Mouse (Mus musculus) stomach, embryonic 16.5 days (tissue): ENCODE data around the gene Pnkp. TPM values are rescaled to one million over a fixed set of nuclear protein-coding genes. Genes with fewer than 3 reads are reported as not detected.
A peak's percentile ranks its signal among the peaks of the same experiment; 100 is the strongest.

Experiments
- ATAC-seq: fragments of 200-750 bp; cut with Nextera tagmentation; 2 replicates; pipeline ENCODE4 v1.8.0; 2017; ENCODE audit warnings: moderate number of reproducible peaks, moderate TSS enrichment; ENCODE audit not compliant: insufficient read depth, low FRiP score
- H3K27ac ChIP-seq: fragments of 300-500 bp; sonication (generic); 2 replicates; pipeline ENCODE4 v1.5.1; 2014; ENCODE audit warnings: low read length
- H3K27me3 ChIP-seq: fragments of 300-500 bp; sonication (generic); 2 replicates; pipeline ENCODE4 v1.6.1; 2014; ENCODE audit warnings: low read length, control low read depth, mixed read lengths; ENCODE audit not compliant: control insufficient read depth, insufficient read depth
- H3K36me3 ChIP-seq: fragments of 300-500 bp; sonication (generic); 2 replicates; pipeline ENCODE4 v1.6.1; 2014; ENCODE audit warnings: low read length; ENCODE audit not compliant: control insufficient read depth, insufficient read depth
- H3K4me1 ChIP-seq: fragments of 300-500 bp; sonication (generic); 2 replicates; pipeline ENCODE4 v1.6.1; 2014; ENCODE audit warnings: low read length, control low read depth, mixed read lengths; ENCODE audit not compliant: control insufficient read depth, insufficient read depth
- H3K4me2 ChIP-seq: fragments of 300-500 bp; sonication (generic); 2 replicates; pipeline ENCODE4 v1.6.1; 2014; ENCODE audit warnings: low read depth, low read length, mixed read lengths
- H3K4me3 ChIP-seq: fragments of 300-500 bp; sonication (generic); replicated peaks from 2 replicates; pipeline ENCODE4 v1.5.1; 2014; ENCODE audit warnings: mild to moderate bottlenecking, low read length
- H3K9ac ChIP-seq: fragments of 300-500 bp; sonication (generic); 2 replicates; pipeline ENCODE4 v1.6.1; 2014; ENCODE audit warnings: low read length
- H3K9me3 ChIP-seq: fragments of 300-500 bp; sonication (generic); replicated peaks from 2 replicates; pipeline ENCODE4 v1.6.1; 2016; ENCODE audit warnings: low read length, control low read depth; ENCODE audit not compliant: control insufficient read depth
- WGBS: fragments of 180-500 bp; shearing (Covaris S2); extraction: QIAGEN DNeasy Blood & Tissue Kit; methylation state at CpG from one replicate; pipeline ENCODE4 v1.1.7; 2014; 5-methylcytosine and 5-hydroxymethylcytosine counted together
- polyA plus RNA-seq: library from polyadenylated mRNA; unstranded; fragments of >200 nt; fragmentation: Nextera tagmentation; extraction: Ambion mirVana; gene quantifications from 2 replicates; pipeline ENCODE4 v1.2.1, GENCODE M21; 2015

The Pnkp gene
- polyA plus RNA-seq = 32.6 and 34.8 TPM in 2 replicates

DNA sequence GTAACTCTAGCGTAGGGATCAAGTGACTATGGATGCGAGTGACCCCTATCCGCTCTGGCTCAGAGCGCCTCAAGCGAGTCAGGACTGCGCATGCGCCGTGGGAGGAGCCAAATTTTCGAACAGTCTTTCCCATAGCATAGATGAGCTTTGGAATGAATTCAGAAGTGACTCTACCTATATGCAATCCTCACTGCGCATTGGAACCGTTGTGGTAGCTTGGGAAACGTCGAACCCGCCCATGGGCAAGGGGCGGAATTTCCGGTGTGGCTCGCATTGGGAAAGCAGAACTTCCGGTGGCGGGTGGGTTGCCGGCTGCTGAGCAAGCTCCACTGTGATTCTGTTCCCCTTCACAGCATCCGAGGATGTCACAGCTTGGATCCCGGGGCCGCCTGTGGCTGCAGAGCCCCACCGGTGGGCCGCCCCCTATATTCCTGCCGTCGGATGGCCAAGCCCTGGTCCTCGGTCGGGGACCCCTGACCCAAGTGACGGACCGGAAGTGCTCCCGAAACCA lies at the start of gene Pnkp:
Gene Pnkp (plus strand): TSS at position 98 of the 511 bp plus-strand sequence.
- peaks cover 2% of the 10 kb centered on the region; the same call in 1 of the 2 replicates for H3K36me3 ChIP-seq
- under 1% methylated on average over 32 of the region's 32 CpGs for WGBS
- peaks cover 48% of the 10 kb centered on the region for H3K4me1 ChIP-seq
- peak within 1 kb of the TSS; percentile 95 for H3K9ac ChIP-seq
- no peaks in the 10 kb centered on the region for H3K27me3 ChIP-seq
- peak; percentile 41; the same call in 1 of the 2 replicates for ATAC-seq
- H3K4me3 ChIP-seq = peak within 1 kb of the TSS; percentile 84
- peak within 1 kb of the TSS; percentile 92 for H3K4me2 ChIP-seq
- H3K9me3 ChIP-seq = no peaks in the 10 kb centered on the region
- H3K27ac ChIP-seq = peak within 1 kb of the TSS; percentile 95

DNA sequence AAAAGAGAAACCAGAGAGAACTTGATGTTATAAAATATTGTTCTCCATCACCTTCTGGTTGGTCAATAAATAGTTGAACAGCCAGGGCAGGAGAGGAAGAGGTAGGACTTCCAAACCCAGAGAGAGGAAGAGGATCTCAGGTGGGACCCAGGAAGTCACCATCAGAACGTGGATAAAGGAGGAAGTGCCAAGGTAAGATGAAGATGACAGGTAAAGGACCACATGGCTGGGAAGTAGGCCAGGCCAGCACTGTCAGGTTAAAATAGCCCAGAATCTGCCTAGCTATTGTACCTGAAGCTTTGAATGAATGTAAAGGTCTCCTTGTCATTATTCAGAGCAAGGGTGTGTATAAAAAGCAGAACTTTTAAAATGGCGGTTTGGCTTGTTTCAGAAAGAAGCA lies 48.0 kb upstream of the Pnkp start:
- Histone ChIP-seq H3K4me2 (no peak overlapping the region), H3K27ac (no peak overlapping the region), H3K9ac (no peak overlapping the region), H3K4me1 (no peaks in the 10 kb centered on the region), H3K9me3 (no peaks in the 10 kb centered on the region), H3K4me3 (no peak overlapping the region), H3K36me3 (0 out of 2 replicates have a peak, but pooled peaks cover 3% of the 10 kb centered on the region), H3K27me3 (no peaks in the 10 kb centered on the region)
- ATAC-seq = no peak
- 73% methylated on average over 2 of the region's 2 CpGs for WGBS

DNA sequence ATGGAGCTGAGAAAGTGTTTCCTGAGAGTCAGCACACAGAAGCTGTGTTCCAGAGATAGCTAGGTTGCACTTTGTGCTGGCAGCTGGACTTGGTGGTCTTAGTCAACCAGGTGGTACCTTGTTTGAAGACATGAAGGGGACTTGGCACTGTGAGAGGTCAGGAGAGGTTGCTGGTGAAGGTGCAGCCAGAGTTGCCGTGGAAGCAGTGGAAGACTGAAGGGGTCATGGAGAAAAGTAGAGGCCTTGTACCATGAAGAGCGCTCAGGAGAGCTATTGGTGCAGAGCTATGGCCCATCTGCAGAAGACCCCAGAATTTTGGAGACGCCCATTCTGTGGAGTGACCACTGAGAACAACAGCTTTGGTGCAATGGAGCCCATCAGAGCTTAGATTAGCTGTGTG lies 47.5 kb upstream of the Pnkp start:
- Histone ChIP-seq H3K27ac (no peak overlapping the region), H3K4me2 (no peak overlapping the region), H3K4me1 (no peaks in the 10 kb centered on the region), H3K9ac (no peak overlapping the region), H3K36me3 (0 out of 2 replicates have a peak, but pooled peaks cover 3% of the 10 kb centered on the region), H3K4me3 (no peak overlapping the region), H3K9me3 (no peaks in the 10 kb centered on the region), H3K27me3 (no peaks in the 10 kb centered on the region)
- ATAC-seq = no peak
- 95% methylated on average over 3 of the region's 3 CpGs for WGBS

DNA sequence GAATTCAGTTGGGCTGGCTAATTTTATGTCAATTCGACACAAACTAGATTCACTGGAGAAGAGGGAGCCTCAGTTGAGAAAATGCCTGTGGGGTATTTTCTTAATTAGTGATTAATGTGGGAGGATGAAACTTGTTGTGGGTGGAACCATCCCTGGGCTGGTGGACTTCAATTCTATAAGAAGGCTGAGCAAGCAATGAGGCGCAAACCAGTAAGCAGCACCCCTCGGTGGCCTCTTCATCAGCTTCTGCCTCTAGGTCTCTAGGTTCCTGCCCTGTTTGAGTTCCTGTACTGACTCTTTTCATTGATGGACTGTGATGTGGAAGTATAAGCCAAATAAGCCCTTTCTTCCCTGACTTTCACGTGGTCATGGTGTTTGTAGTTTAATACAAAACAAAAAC lies 46.6 kb upstream of the Pnkp start:
- Histone ChIP-seq H3K9ac (no peak overlapping the region), H3K4me1 (0 out of 2 replicates have a peak, but pooled peaks cover 5% of the 10 kb centered on the region), H3K27me3 (no peaks in the 10 kb centered on the region), H3K4me3 (no peak overlapping the region), H3K27ac (no peak overlapping the region), H3K9me3 (no peaks in the 10 kb centered on the region), H3K36me3 (0 out of 2 replicates have a peak, but pooled peaks cover 3% of the 10 kb centered on the region), H3K4me2 (no peak overlapping the region)
- WGBS = 76% methylated on average over 4 of the region's 4 CpGs
- ATAC-seq = no peak

DNA sequence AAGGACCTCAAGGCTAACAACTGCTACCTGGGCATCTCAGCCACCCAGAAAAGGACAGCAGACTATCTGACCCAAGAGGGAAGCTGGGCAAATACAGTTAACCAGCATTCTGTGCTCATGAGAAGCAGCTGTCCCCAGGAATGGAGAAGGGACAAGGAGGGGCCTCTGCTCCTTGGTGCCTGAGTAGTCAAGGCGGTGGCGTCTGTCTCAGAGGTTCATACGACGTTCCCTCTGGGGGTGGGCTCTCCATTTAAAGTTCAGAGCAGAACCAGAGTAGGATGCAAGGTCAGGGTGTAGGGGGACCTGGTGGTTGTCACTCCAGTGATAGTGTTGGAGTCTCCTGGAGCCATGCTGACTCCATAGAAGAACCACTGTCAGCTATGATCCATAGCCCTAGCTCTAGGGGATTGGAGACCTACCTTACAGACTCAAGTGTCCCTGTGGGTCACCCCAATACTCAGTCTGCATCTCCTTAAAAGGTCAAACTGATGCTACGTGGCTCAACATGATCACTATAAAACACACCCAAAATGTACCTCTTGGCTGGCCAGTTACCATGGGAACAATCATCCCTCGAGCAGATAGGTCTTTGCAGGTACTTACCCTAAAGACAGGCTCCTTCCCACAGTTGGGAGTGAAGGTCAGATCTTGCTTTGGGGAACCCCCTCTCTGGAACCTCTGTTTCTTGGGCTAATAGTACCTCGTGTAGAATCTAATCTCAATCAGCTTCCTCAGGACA lies 46.0 kb upstream of the Pnkp start:
- H3K27me3 ChIP-seq = no peaks in the 10 kb centered on the region
- ATAC-seq = no peak
- no peak overlapping the region for H3K27ac ChIP-seq
- H3K4me3 ChIP-seq = no peak overlapping the region
- 0 out of 2 replicates have a peak, but pooled peaks cover 5% of the 10 kb centered on the region for H3K4me1 ChIP-seq
- H3K4me2 ChIP-seq = no peak overlapping the region
- H3K9ac ChIP-seq = no peak overlapping the region
- no peaks in the 10 kb centered on the region for H3K9me3 ChIP-seq
- 0 out of 2 replicates have a peak, but pooled peaks cover 3% of the 10 kb centered on the region for H3K36me3 ChIP-seq
- WGBS = 86% methylated on average over 7 of the region's 7 CpGs

DNA sequence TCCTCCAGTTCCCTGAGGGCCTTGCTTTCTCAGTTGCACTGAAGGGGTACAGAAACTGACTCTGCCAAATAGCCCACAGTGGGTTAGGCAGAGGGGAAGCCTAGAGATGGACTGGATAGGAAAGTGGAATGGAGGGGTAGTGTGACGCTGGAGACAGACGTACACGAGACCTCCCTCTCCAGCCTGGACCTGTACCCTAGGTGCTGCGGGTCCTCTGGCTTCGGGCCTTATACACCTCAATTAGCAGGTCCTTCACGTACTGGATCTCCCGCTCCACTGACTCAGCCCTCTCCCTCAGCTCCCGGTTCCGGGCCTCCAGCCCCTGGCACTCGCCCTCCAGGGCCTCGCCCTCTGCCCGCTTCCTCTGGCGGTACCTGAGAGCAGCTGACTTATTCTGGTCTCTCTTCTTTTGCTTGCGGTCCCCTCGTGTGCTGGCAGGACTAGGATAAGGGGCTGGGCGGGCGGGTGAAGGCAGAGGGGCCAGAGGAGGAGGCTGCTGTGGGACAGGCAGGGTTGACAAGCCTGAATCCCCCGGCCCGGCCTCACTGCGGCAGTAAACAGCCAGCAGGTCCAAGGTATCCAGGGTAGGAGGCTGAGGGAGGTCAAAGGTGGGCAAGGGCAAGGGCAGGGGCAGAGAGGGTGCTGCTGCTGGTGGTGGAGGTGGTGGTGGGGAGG lies 44.2 kb upstream of the Pnkp start:
- H3K27me3 ChIP-seq = no peaks in the 10 kb centered on the region
- no peak overlapping the region for H3K4me2 ChIP-seq
- H3K9ac ChIP-seq = no peak overlapping the region
- H3K36me3 ChIP-seq = 0 out of 2 replicates have a peak, but pooled peaks cover 3% of the 10 kb centered on the region
- no peaks in the 10 kb centered on the region for H3K9me3 ChIP-seq
- no peak overlapping the region for H3K27ac ChIP-seq
- no peak overlapping the region for H3K4me3 ChIP-seq
- ATAC-seq = no peak
- 89% methylated on average over 20 of the region's 20 CpGs for WGBS
- H3K4me1 ChIP-seq = peaks cover 11% of the 10 kb centered on the region

DNA sequence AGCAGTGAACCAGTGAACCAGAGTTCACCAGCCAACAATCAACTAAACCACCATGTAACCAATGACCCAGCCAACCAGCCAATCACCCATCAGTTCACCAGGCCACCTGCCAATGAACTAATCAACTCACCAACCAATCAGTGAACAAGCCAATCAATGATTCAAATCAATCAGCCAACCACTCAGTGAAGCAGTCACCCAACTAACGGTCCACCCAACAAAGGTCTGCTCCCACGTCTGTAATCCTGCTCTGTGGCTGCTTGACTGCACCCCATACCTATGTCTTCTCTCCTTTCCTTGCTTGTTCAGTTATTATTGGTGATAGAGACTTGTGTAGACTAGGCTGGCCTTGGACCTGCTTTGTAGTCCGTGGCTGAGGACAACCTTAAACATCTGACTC lies 43.0 kb upstream of the Pnkp start:
- Histone ChIP-seq H3K4me3 (no peak overlapping the region), H3K9ac (no peak overlapping the region), H3K4me2 (no peak overlapping the region), H3K27me3 (no peaks in the 10 kb centered on the region), H3K4me1 (peaks cover 23% of the 10 kb centered on the region), H3K36me3 (0 out of 2 replicates have a peak, but pooled peaks cover 3% of the 10 kb centered on the region), H3K27ac (no peak overlapping the region), H3K9me3 (no peaks in the 10 kb centered on the region)
- 91% methylated on average over 3 of the region's 3 CpGs for WGBS
- ATAC-seq = no peak

DNA sequence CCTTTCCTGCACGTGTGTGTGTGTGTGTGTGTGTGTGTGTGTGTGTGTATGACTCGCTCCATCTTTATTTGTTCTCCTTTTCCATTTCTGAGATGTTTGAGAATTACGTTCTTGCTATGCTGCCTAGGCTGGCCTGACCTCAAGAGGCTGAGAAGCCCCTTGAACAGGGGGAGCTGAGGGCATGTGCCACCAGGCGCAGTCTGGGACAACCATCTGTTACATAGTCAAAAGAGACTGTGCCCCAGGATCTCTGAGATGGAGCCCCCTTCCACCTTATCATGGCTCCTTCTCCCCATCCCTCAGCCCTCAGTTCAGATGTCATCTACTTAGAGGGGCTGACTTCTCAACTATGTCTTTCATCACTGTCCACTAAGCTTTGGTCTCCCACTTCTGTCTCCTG lies 42.5 kb upstream of the Pnkp start:
- Histone ChIP-seq H3K9ac (no peak overlapping the region), H3K9me3 (no peaks in the 10 kb centered on the region), H3K4me3 (no peak overlapping the region), H3K4me1 (peaks cover 27% of the 10 kb centered on the region), H3K36me3 (0 out of 2 replicates have a peak, but pooled peaks cover 3% of the 10 kb centered on the region), H3K4me2 (no peak overlapping the region), H3K27ac (no peak overlapping the region), H3K27me3 (no peaks in the 10 kb centered on the region)
- 86% methylated on average over 4 of the region's 4 CpGs for WGBS
- no peak for ATAC-seq
